Mouse (Mus musculus): ENCODE data around the gene Ints7. TPM values are rescaled to one million over a fixed set of nuclear protein-coding genes. Genes with fewer than 3 reads are reported as not detected.

Ints7 gene
- polyA plus RNA-seq, 1 experiment from 2014 or later: 66.2 TPM

DNA sequence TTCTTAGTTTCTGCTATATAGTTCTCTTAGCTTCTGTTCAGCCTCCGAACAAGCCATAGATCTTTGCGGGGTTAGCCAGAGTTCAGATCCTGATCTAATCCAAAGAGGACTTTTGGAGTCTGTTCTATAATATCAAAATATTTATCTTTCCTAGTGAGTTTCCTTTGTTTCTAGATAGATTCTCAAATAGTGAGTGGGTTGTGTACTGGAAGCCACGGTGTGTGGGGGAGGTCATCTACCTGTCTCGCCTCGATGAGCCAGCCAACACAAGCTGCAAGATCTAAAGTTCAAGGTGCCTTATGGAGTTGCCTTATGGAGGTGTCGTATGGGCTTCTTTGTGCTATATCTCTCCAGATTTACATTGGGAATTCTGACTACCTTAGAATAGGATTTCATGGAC lies 88.2 kb downstream of the Ints7 start:
- Histone ChIP-seq H3K36me3 (no peaks in the 10 kb centered on the region), H3K9ac (no peak overlapping the region), H3K4me1 (0 out of 2 replicates have a peak, but pooled peaks cover 4% of the 10 kb centered on the region), H3K27me3 (no peaks in the 10 kb centered on the region), H3K27ac (no peak overlapping the region), H3K4me3 (no peak overlapping the region), H3K4me2 (no peak overlapping the region), H3K9me3 (no peaks in the 10 kb centered on the region)
- ATAC-seq (ENCODE audit: insufficient number of reproducible peaks, insufficient read depth, low FRiP score, low TSS enrichment, low read depth): no peak
- 80% methylated on average over 6 of the region's 6 CpGs for WGBS

- Histone ChIP-seq H3K27me3 (no peaks in the 10 kb centered on the region), H3K27ac (no peak overlapping the region), H3K9ac (no peak overlapping the region), H3K4me1 (no peaks in the 10 kb centered on the region), H3K4me3 (no peak overlapping the region), H3K4me2 (no peak overlapping the region), H3K36me3 (no peaks in the 10 kb centered on the region), H3K9me3 (no peaks in the 10 kb centered on the region)
- WGBS: 80% methylated on average over 11 of the region's 11 CpGs
- no peak for ATAC-seq (ENCODE audit: insufficient number of reproducible peaks, insufficient read depth, low FRiP score, low TSS enrichment, low read depth)
Observed at GRCm38 (mm10) chr1:191666351-191666750, 90.9 kb downstream of the Ints7 start.

GRCm38 (mm10) chr1:191668030-191668429 lies 92.6 kb downstream of the Ints7 start:
- Histone ChIP-seq H3K27ac (no peak overlapping the region), H3K27me3 (no peaks in the 10 kb centered on the region), H3K4me2 (no peak overlapping the region), H3K9me3 (no peaks in the 10 kb centered on the region), H3K4me3 (no peak overlapping the region), H3K36me3 (no peaks in the 10 kb centered on the region), H3K9ac (no peak overlapping the region), H3K4me1 (no peaks in the 10 kb centered on the region)
- no peak for ATAC-seq (ENCODE audit: insufficient number of reproducible peaks, insufficient read depth, low FRiP score, low TSS enrichment, low read depth)
- 82% methylated on average over 9 of the region's 9 CpGs for WGBS

Other genes with a start within 250 kb of the Ints7 start
- 17.8 and 18.3 TPM in 2 replicates for gene Tmem206, start 249.7 kb upstream of the Ints7 start, polyA plus RNA-seq (2015; fragmentation: Nextera tagmentation; extraction: Ambion mirVana)
- 14.4 and 18.6 TPM in 2 replicates for gene Ppp2r5a, start 172.4 kb upstream of the Ints7 start, polyA plus RNA-seq (2015; fragmentation: Nextera tagmentation; extraction: Ambion mirVana)
- 60.5 and 64.2 TPM in 2 replicates for gene Dtl, start 92 bp upstream of the Ints7 start, polyA plus RNA-seq (2015; fragmentation: Nextera tagmentation; extraction: Ambion mirVana)
- gene Lpgat1, start 142.2 kb downstream of the Ints7 start, polyA plus RNA-seq (2015; fragmentation: Nextera tagmentation; extraction: Ambion mirVana): 19.0 and 24.3 TPM in 2 replicates
- 33.6 and 35.0 TPM in 2 replicates for gene Nek2, start 245.8 kb downstream of the Ints7 start, polyA plus RNA-seq (2015; fragmentation: Nextera tagmentation; extraction: Ambion mirVana)

Data from embryonic facial prominence, embryonic 13.5 days (tissue).